Mouse (Mus musculus) heart, adult 18-20 months (tissue): ENCODE results near the gene Bhmt. TPM values are rescaled to one million over a fixed set of nuclear protein-coding genes. Genes with fewer than 3 reads are reported as not detected.
A peak's percentile ranks its signal among the peaks of the same experiment; 100 is the strongest.

Experiments used
- DNase-seq, 2 experiments: peaks; one replicate each; pipeline ENCODE4 v3.0.0; 2021 to 2022; ENCODE audit warnings: mixed read lengths in 1 of 2
- long read RNA-seq, 2 experiments: library from polyadenylated mRNA; stranded (forward); transcript quantifications; one replicate each; pipeline ENCODE4 v2.0.0; 2021
- total RNA-seq, 2 experiments: library from RNA; stranded (reverse); gene quantifications; 2 replicates each; pipeline ENCODE4 v1.2.3; 2021

Bhmt gene
- total RNA-seq, result not detected
- long read RNA-seq, experiment 1, result 0 reads
- long read RNA-seq, experiment 2, result 0 reads

DNA sequence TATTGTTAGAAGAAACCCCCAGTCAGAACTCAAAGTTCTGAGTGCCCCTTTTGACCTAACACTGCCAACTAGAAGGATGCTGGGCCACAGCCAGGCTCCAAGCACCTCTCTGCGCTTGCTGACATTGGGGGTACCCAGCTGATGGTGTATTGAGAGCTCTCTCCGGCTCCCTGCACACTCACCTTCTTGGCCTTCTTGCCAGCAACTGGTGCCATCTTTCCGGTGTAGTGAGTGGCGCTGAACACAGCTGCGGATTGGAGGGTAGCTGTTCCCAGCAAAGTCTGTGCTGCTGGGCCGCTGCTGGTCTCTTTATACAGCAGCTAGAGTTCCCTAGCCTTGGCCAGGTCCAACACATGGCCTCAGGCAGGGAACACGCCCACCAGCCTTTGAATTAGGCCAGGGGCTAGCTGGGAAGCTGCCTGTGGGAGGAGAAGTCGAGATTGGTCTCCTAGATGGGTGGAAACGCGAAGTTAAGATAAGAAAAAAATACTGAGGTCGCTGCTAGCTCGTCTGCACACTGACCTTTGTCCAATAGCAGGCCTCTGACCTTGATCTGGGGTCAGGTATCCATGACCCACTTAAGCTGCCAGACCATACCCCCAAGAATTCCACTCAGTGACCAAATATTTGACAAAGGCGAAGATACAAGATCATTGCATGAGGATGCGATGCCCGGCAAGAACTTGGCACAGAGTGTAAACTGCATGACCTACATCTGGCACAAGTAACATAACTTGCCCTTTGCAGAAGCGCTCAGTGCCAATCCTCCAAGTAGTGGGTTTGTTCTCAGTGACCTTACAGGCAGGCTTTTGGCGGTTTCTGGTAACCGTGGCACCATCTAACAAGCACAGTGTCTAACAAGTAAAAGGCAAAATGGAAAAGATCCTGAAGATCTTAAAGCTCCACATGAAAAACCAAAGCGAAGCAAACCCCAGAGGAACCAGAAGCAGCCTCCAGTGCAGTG, at the start of gene Bhmt:
Bhmt (minus strand) TSS at position 680 of the 964 bp plus-strand sequence.
- no peak for DNase-seq

DNA sequence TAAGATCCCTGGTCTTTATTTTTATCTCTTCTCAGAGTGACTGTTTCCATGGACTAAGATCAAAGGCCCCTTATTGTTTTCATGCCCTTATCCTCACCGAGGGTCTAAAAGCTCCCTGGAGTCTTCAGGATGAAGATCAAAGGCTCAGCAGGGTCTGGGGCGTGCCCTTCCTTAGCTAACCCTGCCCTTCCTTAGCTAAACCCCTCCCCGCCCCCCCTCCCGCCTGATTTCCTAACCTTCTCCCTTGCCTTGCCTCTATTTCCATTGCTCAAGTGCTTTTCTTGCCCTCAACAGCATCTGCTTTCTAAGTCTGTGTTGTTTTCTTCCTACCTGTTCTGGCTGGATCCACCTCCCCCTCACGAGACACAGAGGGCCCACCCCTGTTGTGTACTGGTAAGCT, 49.6 kb upstream of the Bhmt start:
- DNase-seq, result no peak

DNA sequence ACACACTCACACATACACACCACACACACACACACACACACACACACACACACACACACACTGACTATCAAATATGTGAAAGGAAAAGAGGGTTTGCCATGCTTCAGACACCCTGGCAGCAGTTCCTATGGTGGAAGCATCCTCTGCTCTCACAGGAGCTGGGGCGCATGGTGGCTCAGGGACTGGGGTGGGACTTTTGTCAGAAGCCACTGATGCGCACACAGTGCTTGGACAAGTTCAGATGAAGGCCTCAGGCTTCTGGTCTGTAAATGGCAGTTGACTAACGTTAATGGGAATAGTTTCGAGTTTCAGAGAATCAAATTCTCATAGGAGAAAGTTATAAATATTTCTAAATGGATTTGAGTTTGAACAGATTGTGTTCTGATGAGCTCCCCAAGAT, 47.5 kb upstream of the Bhmt start:
- no peak for DNase-seq

DNA sequence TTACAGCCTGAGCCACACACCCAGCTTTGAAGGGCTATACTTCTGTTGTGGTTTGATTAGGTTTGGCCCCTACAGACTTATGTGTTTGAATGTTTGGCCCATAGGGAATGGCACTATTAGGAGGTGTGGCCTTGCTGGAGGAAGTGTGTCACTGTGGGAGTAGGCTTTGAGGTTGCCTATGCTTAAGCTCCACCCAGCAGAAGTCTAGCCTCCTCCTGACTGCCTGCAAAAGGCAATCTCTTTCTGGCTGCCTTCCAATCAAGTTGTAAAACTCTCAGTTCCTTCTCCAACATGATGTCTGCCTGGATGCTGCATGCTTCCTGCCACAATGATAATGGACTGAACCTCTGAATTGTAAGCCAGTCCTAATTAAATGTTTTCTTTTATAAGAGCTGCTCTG, 45.6 kb upstream of the Bhmt start:
- DNase-seq, result no peak

DNA sequence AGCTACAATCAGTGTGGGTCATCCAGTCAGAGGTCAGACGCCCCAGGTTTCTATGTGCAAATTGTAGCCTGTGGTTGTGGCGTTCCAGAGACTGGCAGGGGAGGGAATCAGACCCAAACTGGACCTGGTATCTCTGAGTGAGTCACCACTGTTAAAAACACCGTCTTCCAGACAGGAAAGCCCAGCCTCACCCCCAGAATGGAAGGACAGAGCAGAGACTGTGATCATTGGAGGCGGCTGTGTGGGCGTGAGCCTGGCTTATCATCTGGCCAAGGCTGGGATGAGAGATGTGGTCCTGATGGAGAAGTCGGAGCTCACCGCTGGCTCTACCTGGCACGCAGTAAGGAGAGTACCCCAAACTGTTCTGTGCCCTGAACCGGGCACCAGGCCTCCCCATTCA, 39.1 kb upstream of the Bhmt start:
- DNase-seq, result no peak

DNA sequence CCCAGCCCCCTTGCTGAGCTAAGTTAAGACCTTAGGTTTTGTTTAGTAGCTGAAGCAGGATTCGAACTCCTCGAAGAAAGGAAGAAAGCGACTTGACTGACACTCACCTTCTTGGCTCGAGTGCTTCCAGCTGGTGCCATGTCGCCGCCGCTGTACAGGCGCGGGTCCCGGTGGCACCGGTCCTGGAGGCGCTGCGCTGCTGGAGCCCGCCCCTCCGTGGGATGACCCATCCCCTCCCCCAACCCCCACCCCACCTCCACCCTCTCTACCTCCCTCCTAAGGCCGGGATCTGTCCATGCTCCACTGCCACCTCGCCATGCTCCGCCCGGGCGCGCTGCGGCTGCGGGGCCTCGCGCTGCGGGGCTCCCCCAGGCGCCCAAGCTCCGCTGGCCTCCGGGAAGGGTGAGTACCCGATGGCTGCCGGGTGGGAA, 36.4 kb upstream of the Bhmt start, which contains the start of the genes Bhmt2 and Dmgdh:
Bhmt2 (minus strand) TSS at position 172 of the 431 bp plus-strand sequence.
Dmgdh (plus strand) TSS at position 303 of the 431 bp plus-strand sequence.
- no peak for DNase-seq

DNA sequence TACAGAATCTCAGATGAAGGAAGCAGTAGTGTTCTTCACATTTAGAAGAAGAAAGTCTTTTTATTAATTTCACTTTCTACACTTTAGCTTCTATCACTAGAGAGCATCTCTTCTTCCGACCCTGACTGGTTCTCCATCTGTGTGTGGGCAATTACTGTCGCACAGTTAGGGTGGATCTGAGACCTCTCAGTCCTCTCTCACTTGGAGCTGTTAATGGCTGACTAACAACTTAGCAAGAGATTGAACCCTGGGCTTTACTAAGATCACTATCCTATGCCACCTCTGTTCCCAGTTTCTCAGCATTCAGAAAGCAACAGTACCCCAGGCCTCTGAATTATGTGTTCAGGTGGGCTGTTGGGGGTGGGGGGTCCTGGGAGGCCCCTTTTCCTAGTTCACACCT, 35.5 kb upstream of the Bhmt start:
- DNase-seq, result no peak

DNA sequence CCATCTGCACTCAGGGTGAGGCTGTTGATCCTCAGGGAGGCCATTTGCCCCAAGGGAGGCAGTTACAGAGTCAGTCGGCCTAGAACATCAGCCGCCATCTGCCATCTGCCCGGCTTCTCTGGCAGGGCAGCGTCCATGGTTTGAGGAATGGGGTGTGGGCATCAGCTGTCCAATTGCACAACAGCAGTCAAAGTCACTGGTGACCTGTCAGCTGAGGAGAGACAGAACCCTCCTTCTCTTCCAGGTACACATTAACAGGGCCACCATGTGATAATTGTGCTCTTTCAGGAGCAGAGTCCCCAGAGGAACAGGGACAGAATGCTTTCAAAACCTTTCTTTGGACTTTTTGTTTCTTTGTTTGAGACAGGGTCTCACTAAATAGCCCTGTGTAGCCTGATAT, 34.6 kb upstream of the Bhmt start:
- no peak for DNase-seq

DNA sequence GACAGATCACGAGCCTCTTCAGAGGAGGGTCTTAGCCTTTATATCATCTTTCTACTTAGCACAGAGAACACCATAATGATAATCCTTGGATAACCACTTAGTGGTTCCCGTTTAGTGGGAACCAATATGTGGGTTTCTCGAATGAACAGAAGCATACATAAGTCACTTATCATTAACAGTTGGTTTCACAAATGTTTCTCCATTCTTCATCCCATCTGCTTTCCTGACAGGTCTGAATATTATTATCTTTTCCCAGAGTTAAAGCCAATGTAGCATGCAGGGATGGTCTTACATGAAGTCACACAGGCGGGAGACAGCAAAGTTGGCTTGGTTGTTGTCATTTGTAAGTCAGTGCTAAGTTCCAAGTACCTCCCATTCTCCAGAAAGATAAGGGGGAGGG, 29.8 kb upstream of the Bhmt start:
- DNase-seq, result no peak

DNA sequence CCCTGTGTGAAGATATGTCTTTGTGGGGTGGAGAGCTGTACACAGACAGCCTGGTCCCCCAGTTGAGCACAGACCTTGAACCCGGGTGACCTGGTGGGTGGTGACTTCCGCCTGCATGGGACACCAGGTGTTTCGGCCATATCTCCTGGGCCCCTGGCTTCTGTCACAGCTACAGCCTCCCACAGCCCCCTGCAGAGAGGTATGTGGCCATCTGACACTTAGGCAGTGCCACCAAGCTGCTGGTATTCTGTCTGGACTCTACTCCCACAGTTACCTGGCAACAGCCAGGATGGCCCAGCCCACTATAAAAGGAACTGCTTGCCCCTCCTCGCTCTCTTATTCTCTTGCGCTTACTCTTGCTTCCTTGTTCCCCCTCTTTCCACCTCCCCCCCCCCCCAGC, 20.2 kb upstream of the Bhmt start:
- no peak for DNase-seq

DNA sequence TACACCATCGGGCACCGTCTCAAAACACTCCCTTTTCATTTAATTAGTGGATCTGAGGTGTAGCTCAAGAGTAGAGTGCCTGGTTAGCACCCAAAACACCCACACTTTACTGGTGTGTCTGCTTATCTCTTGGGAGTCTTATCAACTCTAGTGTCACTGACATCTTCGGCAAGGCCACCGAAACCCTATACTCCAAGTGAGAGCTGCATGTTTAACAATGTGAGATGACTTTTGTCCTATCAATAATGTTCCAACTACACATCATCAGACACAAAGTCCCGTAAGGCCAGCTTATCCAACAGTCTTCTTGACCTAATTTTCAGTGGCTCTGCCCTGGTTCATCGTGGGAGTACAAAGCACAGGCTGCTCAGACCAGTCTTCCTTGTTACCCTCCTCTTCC, 15.6 kb upstream of the Bhmt start:
- DNase-seq, result no peak

DNA sequence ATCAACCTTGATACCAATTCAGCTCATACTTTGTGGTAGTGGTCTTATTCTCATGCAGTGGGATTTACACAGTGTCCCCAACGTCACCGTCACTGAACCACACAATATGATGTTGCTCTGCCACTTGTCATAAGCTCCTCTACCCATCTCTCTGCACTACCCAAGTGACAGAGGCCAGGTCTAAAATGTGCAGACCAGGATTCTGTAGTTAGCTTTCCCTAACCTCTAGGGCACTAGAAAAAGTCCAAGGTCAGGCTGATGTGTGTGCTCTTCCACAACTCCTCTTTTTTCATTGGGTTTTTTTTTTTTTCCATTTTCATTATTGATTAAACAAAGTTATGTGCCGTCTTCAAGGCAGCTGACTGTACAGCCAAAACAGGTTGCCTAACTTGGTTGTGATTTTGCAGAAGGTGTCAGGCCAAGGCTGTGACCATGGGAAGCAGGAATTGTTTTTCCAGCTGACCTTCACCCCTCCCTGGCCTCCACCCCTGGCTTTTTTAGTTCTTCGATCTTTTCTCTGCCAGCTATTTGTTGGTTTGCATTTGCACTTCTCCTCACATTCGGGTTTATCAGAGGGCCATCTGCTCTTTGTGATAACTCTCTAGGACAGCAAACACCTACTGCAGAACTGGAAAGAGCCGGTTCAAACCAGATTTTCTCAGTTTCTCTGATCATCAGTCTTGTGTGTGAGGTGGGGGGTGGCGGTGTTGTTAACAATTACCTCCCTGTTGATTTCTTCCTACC, 10.8 kb upstream of the Bhmt start:
- DNase-seq, result no peak

DNA sequence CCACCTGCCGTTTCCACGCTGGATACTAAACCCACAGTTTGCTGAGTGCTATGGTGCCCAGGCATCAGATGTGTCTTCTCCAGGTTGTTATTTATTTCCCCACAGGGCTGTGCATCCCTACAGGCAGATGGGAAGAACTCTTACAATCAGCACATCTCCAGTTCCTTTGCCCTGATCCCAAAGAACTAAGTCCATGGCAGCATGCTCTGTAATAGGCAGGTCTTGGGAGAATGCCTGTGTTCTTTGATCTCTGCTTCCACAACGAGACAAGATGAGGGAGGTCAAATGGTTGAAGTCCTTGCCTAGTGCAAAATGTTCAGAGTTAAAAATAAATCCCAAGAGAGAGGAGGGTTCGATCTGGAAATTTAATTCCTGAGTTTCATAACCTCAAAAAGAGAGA, 1.9 kb upstream of the Bhmt start:
- no peak for DNase-seq

DNA sequence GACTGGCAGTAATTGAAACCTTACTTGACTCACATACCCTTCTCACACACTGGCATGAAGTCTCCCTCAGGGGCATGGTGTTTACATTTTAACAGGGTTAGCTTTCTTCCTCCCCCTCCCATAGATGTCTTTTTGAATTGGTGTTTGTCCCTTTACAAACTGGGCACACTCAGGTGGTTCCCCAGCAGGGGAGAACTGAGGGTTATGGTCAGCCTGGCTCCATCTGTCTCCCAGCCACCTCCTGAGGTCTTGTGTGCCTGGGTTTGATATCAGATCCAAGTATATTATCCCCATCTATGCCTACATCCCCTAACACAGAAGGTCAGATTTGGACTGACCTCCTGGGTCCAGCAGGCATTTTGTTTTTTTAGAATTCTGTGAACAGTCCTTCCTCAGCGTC, 1.2 kb downstream of the Bhmt start:
- no peak for DNase-seq

DNA sequence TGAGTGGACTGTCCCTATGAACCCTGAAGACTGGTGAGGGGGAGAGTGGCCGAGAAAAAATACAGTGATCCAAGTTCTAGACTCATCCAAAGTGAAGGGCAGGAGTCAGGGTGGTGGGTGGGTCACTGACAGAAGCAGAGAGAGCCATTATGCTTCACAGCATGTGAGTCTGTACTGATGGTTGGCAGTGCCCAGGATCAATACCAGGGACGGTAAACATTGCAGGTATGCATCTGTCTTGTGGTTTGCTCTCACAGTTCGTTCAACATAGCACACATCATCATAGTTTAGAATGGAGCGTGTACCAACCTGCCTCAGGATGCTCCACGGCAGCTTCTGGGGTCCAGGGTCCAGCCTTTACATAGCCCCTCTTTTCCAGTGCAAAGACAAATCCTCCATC, 4.8 kb downstream of the Bhmt start:
- DNase-seq, result no peak

DNA sequence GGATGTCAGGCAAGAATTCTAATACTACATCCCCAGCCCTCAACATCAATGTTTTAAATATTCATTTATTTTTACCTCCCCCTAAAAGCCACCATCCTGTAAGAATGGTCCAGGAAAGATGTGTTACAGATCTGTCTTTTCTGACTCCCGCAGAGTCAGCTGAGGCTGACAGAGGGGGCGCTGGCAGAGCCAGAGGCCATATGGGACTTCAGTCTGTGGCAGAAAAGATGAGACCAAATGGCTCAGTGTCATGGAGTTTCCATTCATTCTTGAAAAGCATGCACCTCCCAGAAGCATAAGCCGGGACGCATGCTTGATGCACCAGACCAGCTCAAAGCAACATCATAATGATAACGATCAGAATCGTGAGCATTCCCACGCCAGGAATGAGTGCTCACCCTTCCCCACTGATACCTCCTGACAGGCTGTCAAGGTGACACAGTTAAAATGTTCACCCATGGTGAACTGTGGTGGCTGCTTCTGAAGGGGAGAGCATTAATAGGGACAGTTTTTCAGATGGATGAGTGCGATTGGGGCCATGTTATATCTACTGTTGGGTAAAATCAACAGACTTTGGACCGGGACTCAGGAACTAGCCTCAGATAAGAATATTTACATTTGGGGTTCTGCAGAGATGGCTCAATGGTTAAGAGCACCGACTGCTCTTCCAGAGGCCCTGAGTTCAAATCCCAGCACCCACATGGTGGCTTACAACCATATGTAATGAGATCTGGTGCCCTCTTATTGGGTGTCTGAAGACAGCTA, 6.6 kb downstream of the Bhmt start:
- no peak for DNase-seq

DNA sequence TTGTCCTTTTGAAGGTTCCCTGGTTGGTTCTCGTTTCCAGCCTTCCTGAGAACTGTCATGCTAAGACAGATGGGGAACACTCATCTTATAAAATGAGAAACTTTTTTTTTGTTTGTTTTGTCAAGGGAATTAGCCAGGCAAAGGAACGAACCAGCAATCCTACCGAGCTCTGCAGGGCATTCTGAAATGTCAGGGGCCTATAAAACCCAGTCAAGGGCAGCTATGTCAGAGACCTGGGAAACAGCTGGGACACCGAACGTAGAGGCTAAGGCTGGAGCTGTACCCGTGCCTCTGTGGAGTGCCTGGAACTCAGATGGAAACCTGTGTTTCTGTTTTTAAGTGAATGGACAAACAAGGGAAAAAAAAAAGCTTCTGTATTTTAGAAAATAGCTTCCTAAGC, 8.9 kb downstream of the Bhmt start:
- no peak for DNase-seq

DNA sequence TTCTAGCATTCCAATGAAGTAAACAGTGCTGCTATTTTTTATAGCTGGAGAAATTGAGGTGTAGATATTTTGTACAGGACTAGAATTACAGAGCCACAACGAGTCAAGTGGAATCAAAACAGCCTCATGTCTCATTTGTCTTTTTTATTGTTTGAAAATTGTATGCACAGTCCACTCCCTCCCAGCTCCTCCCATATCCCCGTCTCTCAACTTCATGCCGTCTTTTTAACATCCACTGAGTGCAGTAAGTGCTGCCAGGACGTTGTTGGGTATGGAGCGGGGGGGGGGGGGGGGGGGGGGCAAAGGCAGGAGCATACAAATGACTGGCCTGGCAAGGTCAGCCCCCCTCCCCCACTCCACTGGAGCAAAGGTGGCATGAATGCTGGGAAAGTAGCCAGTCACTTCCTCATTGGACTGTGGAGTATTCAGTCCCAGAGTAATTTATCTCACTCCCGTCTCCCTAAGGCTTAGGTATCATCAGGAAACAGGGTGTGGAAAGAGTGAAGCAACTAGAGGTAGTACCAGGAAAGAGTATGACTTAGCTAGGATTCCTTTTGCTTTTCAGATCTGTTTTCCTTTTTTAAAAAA, 23.3 kb downstream of the Bhmt start:
- DNase-seq, result peak; percentile 54 to 70

DNA sequence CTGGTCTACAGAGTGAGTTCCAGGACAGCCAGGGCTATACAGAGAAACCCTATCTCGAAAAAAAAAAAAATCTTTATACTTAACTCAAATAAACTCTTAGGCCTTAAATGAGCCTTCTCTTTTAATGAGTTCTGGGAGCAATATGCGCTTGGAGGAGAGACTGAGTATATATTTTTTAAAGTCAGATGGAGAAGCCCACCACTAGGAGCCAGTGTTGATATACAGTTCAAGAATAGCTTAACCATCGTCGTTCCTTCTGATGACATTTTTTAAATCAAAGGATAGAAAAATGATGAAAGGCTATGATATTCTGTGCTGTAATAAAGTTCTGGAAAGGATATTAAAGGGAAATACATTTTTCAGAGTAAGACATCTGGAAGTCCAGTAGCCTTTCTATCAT, 24.0 kb downstream of the Bhmt start:
- DNase-seq, result no peak

DNA sequence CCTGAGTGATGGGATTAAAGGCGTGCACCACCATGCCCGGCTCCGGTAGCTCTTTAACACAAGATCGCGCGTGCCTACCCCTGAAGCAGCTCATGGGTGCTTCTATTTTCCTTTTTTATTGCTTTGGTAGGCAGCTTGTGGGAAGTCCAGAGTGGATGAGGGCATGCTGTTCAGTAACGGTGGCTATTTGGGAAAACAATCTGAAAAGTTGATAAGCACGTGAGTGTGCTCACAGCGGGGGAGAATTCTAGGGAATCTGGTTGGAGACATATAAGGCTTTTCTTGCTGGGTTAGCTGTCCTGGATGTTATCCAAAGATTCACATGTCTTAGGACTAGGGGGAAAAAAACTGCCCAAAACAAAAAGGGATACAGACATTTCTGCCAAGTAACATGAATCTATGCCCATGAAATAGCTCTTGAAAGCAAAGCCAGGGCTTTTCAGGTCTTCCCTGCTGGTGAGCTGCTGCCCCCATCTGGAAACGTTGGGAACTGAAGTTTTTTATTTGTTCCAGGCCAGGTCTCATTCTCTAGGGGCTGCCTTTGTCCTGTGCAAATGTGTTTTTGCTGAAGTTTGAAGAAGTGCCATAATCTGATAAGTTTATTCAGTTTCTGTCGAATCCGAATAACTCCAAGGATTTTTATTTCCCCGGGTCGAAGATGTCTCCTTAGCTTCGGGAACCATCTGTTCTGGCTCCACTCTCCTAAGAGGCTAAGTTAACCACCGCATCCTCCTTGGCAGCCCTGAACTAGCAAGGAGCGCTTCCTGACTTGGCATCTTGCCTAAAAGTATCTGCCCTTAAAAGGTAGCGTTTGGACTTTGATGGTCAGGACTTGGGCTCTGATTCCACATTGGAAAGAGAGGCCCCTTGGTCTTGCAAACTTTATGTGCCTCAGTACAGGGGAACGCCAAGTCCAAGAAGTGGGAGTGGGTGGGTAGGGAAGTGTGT, 24.8 kb downstream of the Bhmt start:
- peak; percentile 58 to 88 for DNase-seq

DNA sequence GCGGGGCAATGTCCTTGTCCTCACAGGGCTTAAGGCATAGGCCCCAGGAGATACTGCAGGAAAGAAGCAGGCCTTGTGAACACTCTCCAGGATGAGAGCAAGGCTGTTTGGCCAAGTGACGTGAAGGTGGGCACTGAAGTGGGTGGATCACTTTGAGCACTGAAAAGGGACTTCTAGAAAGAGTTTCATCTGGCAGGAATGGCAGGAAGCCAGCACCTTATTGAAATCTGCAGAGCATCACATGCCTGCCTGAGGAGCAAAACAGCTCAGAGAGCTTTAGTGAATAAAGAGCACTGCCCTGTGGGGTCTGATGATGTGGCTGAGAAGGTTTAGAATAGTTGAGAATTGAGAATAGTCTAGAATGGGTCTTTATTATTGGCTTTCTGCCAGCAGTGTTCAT, 29.3 kb downstream of the Bhmt start:
- DNase-seq, result no peak
